Mouse (Mus musculus) lung, embryonic 16.5 days (tissue): ENCODE data around the gene Frs2. TPM values are rescaled to one million over a fixed set of nuclear protein-coding genes. Genes with fewer than 3 reads are reported as not detected.

Source experiments
- ATAC-seq: fragments of 200-750 bp; cut with Nextera tagmentation; 2 replicates; pipeline ENCODE4 v1.8.0; 2017; ENCODE audit warnings: low read depth, mild to moderate bottlenecking, moderate library complexity
- H3K27ac ChIP-seq: fragments of 300-500 bp; sonication (generic); 2 replicates; pipeline ENCODE4 v1.5.1; 2014; ENCODE audit warnings: mild to moderate bottlenecking, control low read depth, low read length
- H3K27me3 ChIP-seq: fragments of 300-500 bp; sonication (generic); 2 replicates; pipeline ENCODE4 v1.6.1; 2014; ENCODE audit warnings: low read depth, low read length, mixed read lengths; ENCODE audit not compliant: control insufficient read depth, insufficient read depth
- H3K36me3 ChIP-seq: fragments of 300-500 bp; sonication (generic); 2 replicates; pipeline ENCODE4 v1.6.1; 2014; ENCODE audit warnings: low read length; ENCODE audit not compliant: control insufficient read depth, insufficient read depth
- H3K4me1 ChIP-seq: fragments of 300-500 bp; sonication (generic); replicated peaks from 2 replicates; pipeline ENCODE4 v1.6.1; 2014; ENCODE audit warnings: low read length, mixed read lengths; ENCODE audit not compliant: control insufficient read depth, insufficient read depth
- H3K4me2 ChIP-seq: fragments of 300-500 bp; sonication (generic); 2 replicates; pipeline ENCODE4 v1.6.1; 2014; ENCODE audit warnings: low read depth, low read length, control low read depth
- H3K4me3 ChIP-seq: fragments of 300-500 bp; sonication (generic); 2 replicates; pipeline ENCODE4 v1.5.1; 2014; ENCODE audit warnings: mild to moderate bottlenecking, low read length, control low read depth
- H3K9ac ChIP-seq: fragments of 300-500 bp; sonication (generic); 2 replicates; pipeline ENCODE4 v1.6.1; 2014; ENCODE audit warnings: low read length, control low read depth
- H3K9me3 ChIP-seq: fragments of 300-500 bp; sonication (generic); 2 replicates; pipeline ENCODE4 v1.6.1; 2016; ENCODE audit warnings: low read length; ENCODE audit not compliant: control insufficient read depth
- WGBS: fragments of 180-500 bp; shearing (Covaris S2); extraction: QIAGEN DNeasy Blood & Tissue Kit; methylation state at CpG from one replicate; pipeline ENCODE4 v1.1.7; 2014; 5-methylcytosine and 5-hydroxymethylcytosine counted together
- polyA plus RNA-seq: library from polyadenylated mRNA; unstranded; fragments of >200 nt; fragmentation: Nextera tagmentation; extraction: Ambion mirVana; gene quantifications from 2 replicates; pipeline ENCODE4 v1.2.1, GENCODE M21; 2015

Gene Frs2
- polyA plus RNA-seq, 1 experiment from 2014 or later: 20.8 TPM

GRCm38 (mm10) chr10:117149942-117150617 lies 1.7 kb upstream of the Frs2 start:
- 2% methylated on average over 22 of the region's 23 CpGs for WGBS
- H3K9me3 ChIP-seq: no peaks in the 10 kb centered on the region
- no peaks in the 10 kb centered on the region for H3K27me3 ChIP-seq
- peak overlapping the region; percentile 68 for H3K4me2 ChIP-seq
- peak overlapping the region; percentile 61 for H3K9ac ChIP-seq
- H3K36me3 ChIP-seq: no peaks in the 10 kb centered on the region
- H3K4me3 ChIP-seq: peak overlapping the region; percentile 40
- no peak for ATAC-seq
- H3K4me1 ChIP-seq: peaks cover 35% of the 10 kb centered on the region
- H3K27ac ChIP-seq: peak overlapping the region; percentile 57; the same call in 1 of the 2 replicates

GRCm38 (mm10) chr10:117149241-117149640 lies 907 bp upstream of the Frs2 start:
- WGBS: 18% methylated on average over 7 of the region's 7 CpGs
- no peaks in the 10 kb centered on the region for H3K36me3 ChIP-seq

GRCm38 (mm10) chr10:117147463-117148360 lies 622 bp downstream of the Frs2 start:
- H3K4me2 ChIP-seq: peak overlapping the region; percentile 72
- WGBS: under 1% methylated on average over 41 of the region's 72 CpGs
- H3K27ac ChIP-seq: peak overlapping the region; percentile 89
- peak overlapping the region; percentile 97 for H3K4me3 ChIP-seq
- H3K9me3 ChIP-seq: no peaks in the 10 kb centered on the region
- peak overlapping the region; percentile 92 for H3K9ac ChIP-seq
- no peaks in the 10 kb centered on the region for H3K27me3 ChIP-seq
- ATAC-seq: peak; percentile 24
- H3K4me1 ChIP-seq: peaks cover 44% of the 10 kb centered on the region
- no peaks in the 10 kb centered on the region for H3K36me3 ChIP-seq

More at GRCm38 (mm10) chr10:117149241-117149640, 907 bp upstream of the Frs2 start:
- H3K9ac ChIP-seq: peak overlapping the region; percentile 92; the same call in 1 of the 2 replicates
- H3K27me3 ChIP-seq: no peaks in the 10 kb centered on the region
- peak overlapping the region; percentile 97 for H3K4me3 ChIP-seq
- H3K4me1 ChIP-seq: peaks cover 41% of the 10 kb centered on the region
- no peak for ATAC-seq
- H3K4me2 ChIP-seq: peak overlapping the region; percentile 68
- H3K9me3 ChIP-seq: no peaks in the 10 kb centered on the region
- peak overlapping the region; percentile 49; the same call in 1 of the 2 replicates for H3K27ac ChIP-seq

- Histone ChIP-seq H3K9ac (no peak overlapping the region), H3K36me3 (no peaks in the 10 kb centered on the region), H3K27ac (peak overlapping the region; percentile 52; the same call in 1 of the 2 replicates), H3K4me1 (peaks cover 35% of the 10 kb centered on the region), H3K4me3 (peak overlapping the region; percentile 33), H3K27me3 (no peaks in the 10 kb centered on the region), H3K9me3 (no peaks in the 10 kb centered on the region), H3K4me2 (peak overlapping the region; percentile 46)
- no peak for ATAC-seq
- WGBS: 20% methylated on average over 9 of the region's 9 CpGs
Measured at GRCm38 (mm10) chr10:117146421-117146820, 1.9 kb downstream of the Frs2 start.

GRCm38 (mm10) chr10:117145546-117146265 lies 2.6 kb downstream of the Frs2 start:
- Histone ChIP-seq H3K9me3 (no peaks in the 10 kb centered on the region), H3K9ac (no peak overlapping the region), H3K4me3 (no peak overlapping the region), H3K36me3 (no peaks in the 10 kb centered on the region), H3K27me3 (no peaks in the 10 kb centered on the region), H3K4me2 (peak overlapping the region; percentile 25), H3K4me1 (peaks cover 38% of the 10 kb centered on the region), H3K27ac (no peak overlapping the region)
- WGBS: 35% methylated on average over 8 of the region's 8 CpGs
- peak; percentile 23; the same call in 1 of the 2 replicates for ATAC-seq

- H3K27me3 ChIP-seq: no peaks in the 10 kb centered on the region
- H3K36me3 ChIP-seq: no peaks in the 10 kb centered on the region
- H3K4me2 ChIP-seq: no peak overlapping the region
- H3K4me1 ChIP-seq: peaks cover 35% of the 10 kb centered on the region
- H3K27ac ChIP-seq: no peak overlapping the region
- no peaks in the 10 kb centered on the region for H3K9me3 ChIP-seq
- H3K9ac ChIP-seq: no peak overlapping the region
- 45% methylated on average over 6 of the region's 6 CpGs for WGBS
- no peak overlapping the region for H3K4me3 ChIP-seq
- ATAC-seq: no peak
Measured at GRCm38 (mm10) chr10:117144628-117145027, 3.7 kb downstream of the Frs2 start.

GRCm38 (mm10) chr10:117144071-117144470 lies 4.3 kb downstream of the Frs2 start:
- no peaks in the 10 kb centered on the region for H3K27me3 ChIP-seq
- H3K4me3 ChIP-seq: no peak overlapping the region
- no peaks in the 10 kb centered on the region for H3K9me3 ChIP-seq
- no peak overlapping the region for H3K9ac ChIP-seq
- H3K27ac ChIP-seq: no peak overlapping the region
- no peaks in the 10 kb centered on the region for H3K36me3 ChIP-seq
- ATAC-seq: no peak
- 83% methylated on average over 4 of the region's 4 CpGs for WGBS
- peaks cover 30% of the 10 kb centered on the region for H3K4me1 ChIP-seq
- H3K4me2 ChIP-seq: no peak overlapping the region

GRCm38 (mm10) chr10:117143311-117143710 lies 5.0 kb downstream of the Frs2 start:
- 86% methylated on average over 2 of the region's 2 CpGs for WGBS
- H3K4me2 ChIP-seq: no peak overlapping the region

More at GRCm38 (mm10) chr10:117143311-117143710, 5.0 kb downstream of the Frs2 start:
- H3K27me3 ChIP-seq: no peaks in the 10 kb centered on the region
- H3K4me1 ChIP-seq: peaks cover 29% of the 10 kb centered on the region
- no peak overlapping the region for H3K27ac ChIP-seq
- no peak for ATAC-seq
- H3K9ac ChIP-seq: no peak overlapping the region
- H3K36me3 ChIP-seq: no peaks in the 10 kb centered on the region
- H3K9me3 ChIP-seq: no peaks in the 10 kb centered on the region
- H3K4me3 ChIP-seq: no peak overlapping the region
